Mouse (Mus musculus) kidney, postnatal 0 days (tissue): ENCODE results near the gene Setd3. TPM values are rescaled to one million over a fixed set of nuclear protein-coding genes. Genes with fewer than 3 reads are reported as not detected.

ENCODE experiments used
- ATAC-seq: fragments of 200-750 bp; cut with Nextera tagmentation; replicated peaks from 2 replicates; pipeline ENCODE4 v1.8.0; 2017; ENCODE audit warnings: low read depth, moderate number of reproducible peaks, moderate TSS enrichment, moderate library complexity; ENCODE audit not compliant: low FRiP score
- DNase-seq: peaks from one replicate; pipeline ENCODE4 v3.0.0-alpha.2; 2016; ENCODE audit warnings: low spot score
- H3K27ac ChIP-seq: fragments of 300-500 bp; sonication (generic); 2 replicates; pipeline ENCODE4 v1.5.1; 2014; ENCODE audit warnings: mild to moderate bottlenecking
- H3K27me3 ChIP-seq: fragments of 300-500 bp; sonication (generic); 2 replicates; pipeline ENCODE4 v1.6.1; 2014; ENCODE audit warnings: low read length, mixed read lengths; ENCODE audit not compliant: insufficient read depth
- H3K36me3 ChIP-seq: fragments of 300-500 bp; sonication (generic); 2 replicates; pipeline ENCODE4 v1.6.1; 2014; ENCODE audit warnings: low read length, mixed read lengths; ENCODE audit not compliant: insufficient read depth
- H3K4me1 ChIP-seq: fragments of 300-500 bp; sonication (generic); replicated peaks from 2 replicates; pipeline ENCODE4 v1.6.1; 2014; ENCODE audit warnings: antibody characterized with exemption, low read length, mixed read lengths; ENCODE audit not compliant: insufficient read depth
- H3K4me2 ChIP-seq: fragments of 300-500 bp; sonication (generic); 2 replicates; pipeline ENCODE4 v1.6.1; 2014; ENCODE audit warnings: mild to moderate bottlenecking, low read length, moderate library complexity, mixed read lengths
- H3K4me3 ChIP-seq: fragments of 300-500 bp; sonication (generic); replicated peaks from 2 replicates; pipeline ENCODE4 v1.5.1; 2014; ENCODE audit warnings: low read depth, low read length
- H3K9ac ChIP-seq: fragments of 300-500 bp; sonication (generic); 2 replicates; pipeline ENCODE4 v1.6.1; 2014; ENCODE audit warnings: low read depth, low read length
- H3K9me3 ChIP-seq: fragments of 300-500 bp; sonication (generic); replicated peaks from 2 replicates; pipeline ENCODE4 v1.6.1; 2016; ENCODE audit warnings: low read length, inconsistent platforms, mixed read lengths
- CTCF ChIP-seq: IDR thresholded peaks from 2 replicates; pipeline ENCODE4 v1.5.1; 2016; ENCODE audit warnings: antibody characterized with exemption, low read depth, mild to moderate bottlenecking, moderate library complexity
- WGBS: fragments of 180-500 bp; shearing (Covaris S2); extraction: QIAGEN DNeasy Blood & Tissue Kit; methylation state at CpG from one replicate; pipeline ENCODE4 v1.1.7; 2014; 5-methylcytosine and 5-hydroxymethylcytosine counted together
- polyA plus RNA-seq: library from polyadenylated mRNA; unstranded; fragments of >200 nt; fragmentation: Nextera tagmentation; extraction: Ambion mirVana; gene quantifications from 2 replicates; pipeline ENCODE4 v1.2.1, GENCODE M21; 2015

The Setd3 gene
- polyA plus RNA-seq, 1 experiment from 2014 or later = 74.3 TPM

- H3K9me3 ChIP-seq = no peaks in the 10 kb centered on the region
- no peaks in the 10 kb centered on the region for H3K27me3 ChIP-seq
- TF ChIP-seq CTCF = peak; percentile 40; the same call in 1 of the 2 replicates
- no peak overlapping the region for H3K4me2 ChIP-seq
- H3K9ac ChIP-seq = no peak overlapping the region
- no peak overlapping the region for H3K4me3 ChIP-seq
- ATAC-seq (no peak), DNase-seq (no peak)
- no peak overlapping the region for H3K27ac ChIP-seq
- 76% methylated on average over 10 of the region's 10 CpGs for WGBS
- no peaks in the 10 kb centered on the region for H3K36me3 ChIP-seq
- H3K4me1 ChIP-seq = no peaks in the 10 kb centered on the region
These were observed 100.9 kb downstream of the Setd3 start for GRCm38 (mm10) chr12:108078122-108078752.

- Histone ChIP-seq H3K9ac (no peak overlapping the region), H3K27ac (no peak overlapping the region), H3K27me3 (no peaks in the 10 kb centered on the region), H3K36me3 (no peaks in the 10 kb centered on the region), H3K4me2 (no peak overlapping the region), H3K4me3 (no peak overlapping the region), H3K4me1 (peaks cover 8% of the 10 kb centered on the region; the same call in 1 of the 2 replicates), H3K9me3 (no peaks in the 10 kb centered on the region)
- no peak for DNase-seq
- 64% methylated on average over 5 of the region's 5 CpGs for WGBS
- no peak for TF ChIP-seq CTCF
- ATAC-seq = no peak
These were observed 106.2 kb downstream of the Setd3 start for GRCm38 (mm10) chr12:108072907-108073306.

- peak; percentile 61 for DNase-seq
- 24% methylated on average over 21 of the region's 21 CpGs for WGBS
- peaks cover 8% of the 10 kb centered on the region; the same call in 1 of the 2 replicates for H3K4me1 ChIP-seq
These were observed 108.1 kb downstream of the Setd3 start for GRCm38 (mm10) chr12:108070685-108071662.

GRCm38 (mm10) chr12:108069504-108069903 lies 109.6 kb downstream of the Setd3 start:
- DNase-seq = no peak
- no peaks in the 10 kb centered on the region for H3K9me3 ChIP-seq

More at GRCm38 (mm10) chr12:108070685-108071662, 108.1 kb downstream of the Setd3 start:
- Histone ChIP-seq H3K27me3 (no peaks in the 10 kb centered on the region), H3K9ac (no peak overlapping the region), H3K36me3 (no peaks in the 10 kb centered on the region), H3K4me2 (0 out of 2 replicates have a peak overlapping the region, but pooled peaks have one; percentile 13), H3K27ac (no peak overlapping the region), H3K4me3 (no peak overlapping the region), H3K9me3 (no peaks in the 10 kb centered on the region)
- ATAC-seq = peak; percentile 25
- TF ChIP-seq CTCF = no peak

GRCm38 (mm10) chr12:108067811-108068375 lies 111.2 kb downstream of the Setd3 start:
- H3K27me3 ChIP-seq = no peaks in the 10 kb centered on the region
- DNase-seq = no peak
- ATAC-seq = no peak
- no peak overlapping the region for H3K4me2 ChIP-seq
- TF ChIP-seq CTCF = no peak
- H3K36me3 ChIP-seq = no peaks in the 10 kb centered on the region
- H3K4me1 ChIP-seq = peaks cover 8% of the 10 kb centered on the region; the same call in 1 of the 2 replicates
- no peak overlapping the region for H3K9ac ChIP-seq
- H3K27ac ChIP-seq = no peak overlapping the region
- H3K9me3 ChIP-seq = no peaks in the 10 kb centered on the region
- no peak overlapping the region for H3K4me3 ChIP-seq
- WGBS = 73% methylated on average over 13 of the region's 13 CpGs

More at GRCm38 (mm10) chr12:108069504-108069903, 109.6 kb downstream of the Setd3 start:
- Histone ChIP-seq H3K27ac (no peak overlapping the region), H3K4me3 (no peak overlapping the region), H3K4me1 (peaks cover 8% of the 10 kb centered on the region; the same call in 1 of the 2 replicates), H3K4me2 (no peak overlapping the region), H3K36me3 (no peaks in the 10 kb centered on the region), H3K27me3 (no peaks in the 10 kb centered on the region), H3K9ac (no peak overlapping the region)
- 52% methylated on average over 6 of the region's 6 CpGs for WGBS
- no peak for ATAC-seq
- no peak for TF ChIP-seq CTCF

GRCm38 (mm10) chr12:108067231-108067630 lies 111.9 kb downstream of the Setd3 start:
- ATAC-seq (no peak), DNase-seq (no peak)
- H3K4me1 ChIP-seq = peaks cover 8% of the 10 kb centered on the region; the same call in 1 of the 2 replicates
- no peak overlapping the region for H3K27ac ChIP-seq
- no peak overlapping the region for H3K4me3 ChIP-seq
- H3K27me3 ChIP-seq = no peaks in the 10 kb centered on the region
- no peak overlapping the region for H3K4me2 ChIP-seq
- TF ChIP-seq CTCF = no peak
- no peaks in the 10 kb centered on the region for H3K9me3 ChIP-seq
- WGBS = 89% methylated on average over 3 of the region's 3 CpGs
- H3K36me3 ChIP-seq = no peaks in the 10 kb centered on the region
- H3K9ac ChIP-seq = no peak overlapping the region
